Mouse (Mus musculus): Measurements from ENCODE around the gene Olfr311. TPM values are rescaled to one million over a fixed set of nuclear protein-coding genes. Genes with fewer than 3 reads are reported as not detected.
"Not testable (repeated sequence)": the region's sequence is repeated elsewhere in the genome, so short reads cannot be mapped to it uniquely, and the experiment has no call there.

Olfr311 gene
- polyA plus RNA-seq (2014; fragmentation: Nextera tagmentation; extraction: Ambion mirVana), result not detected in 2 replicates

DNA sequence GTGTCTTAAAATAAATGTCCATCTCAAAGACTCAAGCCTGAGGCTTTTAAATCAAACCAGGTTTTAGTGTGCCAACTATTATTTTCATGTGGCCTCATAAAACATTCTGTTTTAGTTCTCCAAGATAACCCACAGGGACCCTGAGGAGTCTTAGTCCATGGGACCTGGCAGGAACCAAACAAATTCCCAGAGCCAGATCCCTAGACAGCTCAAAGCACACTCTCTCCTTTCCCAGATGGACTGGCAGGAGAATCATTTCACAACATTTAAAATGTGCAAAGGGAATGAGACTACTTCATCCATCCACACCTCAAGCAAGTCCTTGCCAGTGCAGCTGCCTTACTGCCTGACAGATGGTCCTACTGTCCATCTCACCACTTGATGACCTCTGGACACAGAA, at the start of gene Olfr311:
Olfr311 (plus strand) TSS at position 301 of the 400 bp plus-strand sequence.
- not testable (repeated sequence) for H3K4me2 ChIP-seq (replicated peaks; ENCODE audit: low read depth, low read length); H3K9me3 ChIP-seq (ENCODE audit: control insufficient read depth, low read depth, low read length); H3K27me3 ChIP-seq (ENCODE audit: control insufficient read depth, insufficient read depth, low read length); H3K4me3 ChIP-seq (ENCODE audit: low read depth, low read length); H3K4me1 ChIP-seq (ENCODE audit: control insufficient read depth, insufficient read depth, low read length); H3K36me3 ChIP-seq (ENCODE audit: control insufficient read depth, insufficient read depth, low read length); H3K27ac ChIP-seq (ENCODE audit: low read length); H3K9ac ChIP-seq (replicated peaks; ENCODE audit: low read depth, low read length); ATAC-seq (ENCODE audit: insufficient number of reproducible peaks, insufficient read depth, low FRiP score, low read depth)

DNA sequence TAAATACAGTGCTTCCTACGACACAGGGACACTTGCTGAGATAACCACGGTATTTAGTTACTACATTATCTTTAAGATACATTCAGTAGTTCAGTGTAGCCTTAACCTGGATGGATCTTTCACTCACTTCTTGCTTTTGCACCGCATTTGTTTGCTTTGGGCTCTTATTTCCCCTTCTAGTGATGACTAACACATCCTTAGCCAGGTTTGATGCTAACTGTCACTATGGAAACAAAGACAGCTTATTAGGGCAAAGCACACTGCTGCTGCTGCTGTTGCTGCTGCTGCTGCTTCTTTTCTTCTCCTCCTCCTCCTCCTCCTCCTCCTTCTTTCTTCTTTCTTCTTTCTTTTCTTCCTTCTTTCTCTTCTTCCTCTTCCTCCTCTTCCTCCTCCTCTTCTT, 49.5 kb upstream of the Olfr311 start:
- Histone ChIP-seq H3K4me1 (ENCODE audit: control insufficient read depth, insufficient read depth, low read length) (no peaks in the 10 kb centered on the region), H3K4me2 (replicated peaks; ENCODE audit: low read depth, low read length) (no peak overlapping the region), H3K9ac (replicated peaks; ENCODE audit: low read depth, low read length) (no peak overlapping the region), H3K36me3 (ENCODE audit: control insufficient read depth, insufficient read depth, low read length) (no peaks in the 10 kb centered on the region), H3K9me3 (ENCODE audit: control insufficient read depth, low read depth, low read length) (no peaks in the 10 kb centered on the region), H3K4me3 (ENCODE audit: low read depth, low read length) (no peak overlapping the region), H3K27me3 (ENCODE audit: control insufficient read depth, insufficient read depth, low read length) (no peaks in the 10 kb centered on the region), H3K27ac (ENCODE audit: low read length) (no peak overlapping the region)
- ATAC-seq (ENCODE audit: insufficient number of reproducible peaks, insufficient read depth, low FRiP score, low read depth), result no peak
- WGBS, result 21% methylated on average over 3 of the region's 3 CpGs

DNA sequence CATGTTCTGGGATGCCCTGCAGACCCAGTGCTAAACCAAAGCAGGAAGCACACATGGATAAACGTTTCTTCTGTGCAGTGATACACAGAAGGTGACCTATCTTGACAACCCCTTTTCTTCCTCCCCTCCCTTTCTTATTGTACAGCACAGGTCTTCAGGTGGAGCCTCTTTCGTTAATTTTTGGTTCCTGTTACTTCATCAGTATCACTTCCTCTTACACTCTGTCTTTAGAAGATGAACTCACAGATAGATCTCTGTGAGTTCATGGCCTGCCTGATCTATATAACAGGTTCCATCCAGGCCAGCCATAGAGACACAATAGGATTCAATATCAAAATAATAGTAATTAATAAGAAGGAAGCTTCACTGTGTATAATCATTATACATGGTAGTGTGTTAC, 49.0 kb upstream of the Olfr311 start:
- Histone ChIP-seq H3K4me1 (ENCODE audit: control insufficient read depth, insufficient read depth, low read length) (no peaks in the 10 kb centered on the region), H3K4me3 (ENCODE audit: low read depth, low read length) (no peak overlapping the region), H3K4me2 (replicated peaks; ENCODE audit: low read depth, low read length) (no peak overlapping the region), H3K27ac (ENCODE audit: low read length) (no peak overlapping the region), H3K9ac (replicated peaks; ENCODE audit: low read depth, low read length) (no peak overlapping the region), H3K36me3 (ENCODE audit: control insufficient read depth, insufficient read depth, low read length) (no peaks in the 10 kb centered on the region), H3K9me3 (ENCODE audit: control insufficient read depth, low read depth, low read length) (no peaks in the 10 kb centered on the region), H3K27me3 (ENCODE audit: control insufficient read depth, insufficient read depth, low read length) (no peaks in the 10 kb centered on the region)
- ATAC-seq (ENCODE audit: insufficient number of reproducible peaks, insufficient read depth, low FRiP score, low read depth), result no peak
- WGBS, result 41% methylated on average over 2 of the region's 2 CpGs

DNA sequence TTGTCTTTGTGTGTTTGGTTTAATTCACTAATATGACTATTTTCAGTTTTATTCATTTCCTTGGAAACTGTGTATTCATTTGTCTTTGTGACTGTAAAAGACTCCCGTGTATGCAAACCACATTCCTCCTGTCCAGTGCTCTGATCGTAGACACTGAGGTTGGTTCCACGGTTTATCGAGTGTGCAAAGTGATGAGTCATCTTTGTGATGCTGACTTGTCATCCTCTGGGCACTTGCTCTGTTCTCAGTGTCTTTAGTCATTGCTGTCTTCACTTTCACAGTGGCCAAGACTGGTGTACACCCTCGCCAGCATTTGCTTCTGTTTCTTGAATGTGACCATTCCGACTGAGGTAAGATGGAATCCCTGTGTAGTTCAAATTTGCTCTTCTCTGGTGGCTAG, 48.4 kb upstream of the Olfr311 start:
- no peak overlapping the region for H3K9ac ChIP-seq (replicated peaks; ENCODE audit: low read depth, low read length)
- WGBS, result 71% methylated on average over 6 of the region's 6 CpGs
- no peaks in the 10 kb centered on the region for H3K27me3 ChIP-seq (ENCODE audit: control insufficient read depth, insufficient read depth, low read length)
- H3K36me3 ChIP-seq (ENCODE audit: control insufficient read depth, insufficient read depth, low read length), result no peaks in the 10 kb centered on the region
- H3K27ac ChIP-seq (ENCODE audit: low read length), result no peak overlapping the region
- no peaks in the 10 kb centered on the region for H3K4me1 ChIP-seq (ENCODE audit: control insufficient read depth, insufficient read depth, low read length)
- no peaks in the 10 kb centered on the region for H3K9me3 ChIP-seq (ENCODE audit: control insufficient read depth, low read depth, low read length)
- H3K4me2 ChIP-seq (replicated peaks; ENCODE audit: low read depth, low read length), result no peak overlapping the region
- no peak for ATAC-seq (ENCODE audit: insufficient number of reproducible peaks, insufficient read depth, low FRiP score, low read depth)
- no peak overlapping the region for H3K4me3 ChIP-seq (ENCODE audit: low read depth, low read length)

DNA sequence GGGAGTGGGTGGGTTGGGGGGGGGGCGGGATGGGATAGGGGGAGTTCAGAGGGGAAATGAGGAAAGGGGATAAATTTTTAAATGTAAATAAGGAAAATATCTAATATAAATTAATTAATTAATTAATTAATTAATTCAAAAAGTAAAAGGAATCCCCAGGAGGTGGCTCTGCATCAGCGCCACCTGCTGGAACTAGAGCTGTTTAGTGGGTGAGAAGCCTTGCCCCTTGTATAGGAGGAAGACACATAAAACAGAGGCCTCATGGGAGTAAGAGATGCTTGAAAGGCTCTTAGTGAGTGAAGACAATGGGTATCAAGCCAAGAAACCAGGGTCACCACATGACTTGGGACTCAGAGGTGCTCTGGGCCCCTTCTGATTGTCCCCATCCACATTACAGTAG, 43.2 kb upstream of the Olfr311 start:
- H3K9me3 ChIP-seq (ENCODE audit: control insufficient read depth, low read depth, low read length), result no peaks in the 10 kb centered on the region
- no peak overlapping the region for H3K9ac ChIP-seq (replicated peaks; ENCODE audit: low read depth, low read length)
- no peak overlapping the region for H3K4me3 ChIP-seq (ENCODE audit: low read depth, low read length)
- no peak for ATAC-seq (ENCODE audit: insufficient number of reproducible peaks, insufficient read depth, low FRiP score, low read depth)
- no peaks in the 10 kb centered on the region for H3K27me3 ChIP-seq (ENCODE audit: control insufficient read depth, insufficient read depth, low read length)
- no peak overlapping the region for H3K27ac ChIP-seq (ENCODE audit: low read length)
- no peaks in the 10 kb centered on the region for H3K4me1 ChIP-seq (ENCODE audit: control insufficient read depth, insufficient read depth, low read length)
- 92% methylated on average over 2 of the region's 2 CpGs for WGBS
- H3K4me2 ChIP-seq (replicated peaks; ENCODE audit: low read depth, low read length), result no peak overlapping the region
- H3K36me3 ChIP-seq (ENCODE audit: control insufficient read depth, insufficient read depth, low read length), result no peaks in the 10 kb centered on the region

DNA sequence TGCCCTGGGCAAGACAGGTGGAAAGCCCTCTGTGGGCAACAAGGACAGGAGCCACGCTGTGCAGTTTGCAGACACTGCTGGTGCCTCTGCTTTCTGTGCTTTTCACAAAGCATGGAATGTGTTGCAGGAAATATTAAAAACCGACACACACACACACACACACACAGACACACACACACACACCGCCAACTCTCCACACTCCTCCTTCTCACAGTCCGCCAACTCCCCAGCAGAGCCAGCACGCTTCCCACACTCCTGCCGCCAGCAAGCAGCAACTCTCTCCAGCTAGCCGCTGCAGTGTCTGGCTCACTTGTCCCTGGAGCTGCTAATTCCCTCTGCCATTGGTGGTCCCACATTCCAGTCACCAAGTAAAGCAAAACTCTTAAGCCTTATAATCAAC, 42.2 kb upstream of the Olfr311 start:
- H3K9me3 ChIP-seq (ENCODE audit: control insufficient read depth, low read depth, low read length), result no peaks in the 10 kb centered on the region
- H3K27me3 ChIP-seq (ENCODE audit: control insufficient read depth, insufficient read depth, low read length), result no peaks in the 10 kb centered on the region
- 80% methylated on average over 7 of the region's 7 CpGs for WGBS
- no peak overlapping the region for H3K27ac ChIP-seq (ENCODE audit: low read length)
- H3K9ac ChIP-seq (replicated peaks; ENCODE audit: low read depth, low read length), result no peak overlapping the region
- H3K4me3 ChIP-seq (ENCODE audit: low read depth, low read length), result no peak overlapping the region
- H3K4me2 ChIP-seq (replicated peaks; ENCODE audit: low read depth, low read length), result no peak overlapping the region
- H3K4me1 ChIP-seq (ENCODE audit: control insufficient read depth, insufficient read depth, low read length), result peaks cover 4% of the 10 kb centered on the region
- ATAC-seq (ENCODE audit: insufficient number of reproducible peaks, insufficient read depth, low FRiP score, low read depth), result no peak
- H3K36me3 ChIP-seq (ENCODE audit: control insufficient read depth, insufficient read depth, low read length), result no peaks in the 10 kb centered on the region

DNA sequence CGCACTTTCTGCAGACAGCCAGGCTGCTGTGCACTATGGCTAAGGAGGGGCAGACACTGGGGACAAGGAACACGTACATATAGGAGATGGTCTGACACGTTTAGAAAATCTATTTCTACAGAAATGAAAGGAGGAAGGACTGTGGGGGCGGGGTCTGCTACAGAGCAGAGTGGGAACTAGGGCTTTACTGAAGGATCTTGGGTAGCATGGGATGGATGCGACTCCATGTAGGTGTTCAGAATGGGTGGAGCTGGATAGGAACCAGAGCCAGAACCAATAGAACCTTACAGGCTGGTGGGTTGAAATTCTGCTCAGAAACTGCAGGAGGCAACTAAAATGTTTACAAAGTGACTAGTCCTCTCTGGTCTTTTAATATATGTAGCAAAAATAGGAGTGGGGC, 39.3 kb upstream of the Olfr311 start:
- peaks cover 12% of the 10 kb centered on the region for H3K4me1 ChIP-seq (ENCODE audit: control insufficient read depth, insufficient read depth, low read length)
- no peak for ATAC-seq (ENCODE audit: insufficient number of reproducible peaks, insufficient read depth, low FRiP score, low read depth)
- WGBS, result 73% methylated on average over 5 of the region's 5 CpGs
- no peaks in the 10 kb centered on the region for H3K27me3 ChIP-seq (ENCODE audit: control insufficient read depth, insufficient read depth, low read length)
- no peak overlapping the region for H3K27ac ChIP-seq (ENCODE audit: low read length)
- H3K4me3 ChIP-seq (ENCODE audit: low read depth, low read length), result no peak overlapping the region
- no peak overlapping the region for H3K4me2 ChIP-seq (replicated peaks; ENCODE audit: low read depth, low read length)
- no peak overlapping the region for H3K9ac ChIP-seq (replicated peaks; ENCODE audit: low read depth, low read length)
- no peaks in the 10 kb centered on the region for H3K9me3 ChIP-seq (ENCODE audit: control insufficient read depth, low read depth, low read length)
- no peaks in the 10 kb centered on the region for H3K36me3 ChIP-seq (ENCODE audit: control insufficient read depth, insufficient read depth, low read length)

DNA sequence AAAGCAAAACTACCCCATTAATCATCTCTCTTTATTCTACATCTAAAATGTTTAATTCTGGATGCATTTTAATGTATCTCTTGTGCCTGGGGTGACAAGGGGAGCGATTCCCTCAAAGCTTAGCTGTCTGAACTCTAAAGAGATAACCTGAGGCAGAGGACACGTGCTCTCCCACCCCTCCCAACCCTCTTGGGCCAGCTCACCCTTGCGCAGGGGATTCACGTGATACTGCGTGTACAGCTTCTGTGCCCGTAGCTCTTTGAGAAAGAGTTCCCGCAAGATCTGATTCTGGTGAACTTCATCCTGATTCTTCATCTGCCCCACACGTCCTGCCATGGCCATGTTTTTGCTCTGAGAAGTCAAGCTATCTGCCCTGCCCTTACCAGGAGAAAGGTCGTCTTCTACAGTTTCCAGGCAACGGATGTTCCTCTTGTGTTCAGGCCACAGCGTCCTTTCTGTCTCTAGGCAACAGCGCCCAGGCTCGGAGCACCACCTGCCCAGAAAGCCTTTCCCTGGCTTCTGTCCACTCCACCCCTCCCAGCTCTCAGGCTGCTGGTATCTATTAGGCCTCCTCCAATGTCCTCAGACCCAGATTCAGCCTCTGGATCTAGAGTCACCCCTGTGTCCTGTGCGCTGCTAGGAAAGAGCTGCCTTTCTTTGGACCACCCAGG, 37.4 kb upstream of the Olfr311 start, which contains the start of gene Fam183b:
Fam183b (minus strand) TSS at position 403 of the 671 bp plus-strand sequence.
- Histone ChIP-seq H3K9me3 (ENCODE audit: control insufficient read depth, low read depth, low read length) (no peaks in the 10 kb centered on the region), H3K4me1 (ENCODE audit: control insufficient read depth, insufficient read depth, low read length) (peaks cover 12% of the 10 kb centered on the region), H3K27ac (ENCODE audit: low read length) (no peak within 1 kb of the TSS), H3K4me3 (ENCODE audit: low read depth, low read length) (no peak within 1 kb of the TSS), H3K9ac (replicated peaks; ENCODE audit: low read depth, low read length) (no peak within 1 kb of the TSS), H3K27me3 (ENCODE audit: control insufficient read depth, insufficient read depth, low read length) (no peaks in the 10 kb centered on the region), H3K36me3 (ENCODE audit: control insufficient read depth, insufficient read depth, low read length) (no peaks in the 10 kb centered on the region), H3K4me2 (replicated peaks; ENCODE audit: low read depth, low read length) (peak within 1 kb of the TSS; percentile 27)
- WGBS, result 15% methylated on average over 14 of the region's 14 CpGs
- peak; percentile 70 for ATAC-seq (ENCODE audit: insufficient number of reproducible peaks, insufficient read depth, low FRiP score, low read depth)

DNA sequence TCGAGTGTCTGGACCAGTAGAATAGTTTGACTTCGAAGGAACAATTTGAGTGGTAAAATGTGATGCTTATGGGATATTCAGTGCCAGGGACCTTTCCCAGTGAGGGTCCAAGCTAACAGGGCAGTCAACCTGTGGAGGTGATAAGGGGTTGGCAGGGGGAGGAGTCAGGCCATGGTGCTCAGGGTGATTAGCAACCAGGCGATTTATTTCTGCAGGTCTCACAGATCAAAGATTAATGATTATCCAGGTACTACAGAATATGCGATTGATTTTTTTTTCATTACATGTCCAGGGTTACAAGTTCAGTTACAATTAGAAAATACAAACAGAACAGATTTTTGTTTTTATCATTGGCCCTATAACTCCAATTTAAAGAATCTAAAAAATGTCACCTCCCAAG, 35.2 kb upstream of the Olfr311 start:
- 39% methylated on average over 4 of the region's 4 CpGs for WGBS
- Histone ChIP-seq H3K4me1 (ENCODE audit: control insufficient read depth, insufficient read depth, low read length) (peaks cover 12% of the 10 kb centered on the region), H3K4me2 (replicated peaks; ENCODE audit: low read depth, low read length) (no peak overlapping the region), H3K36me3 (ENCODE audit: control insufficient read depth, insufficient read depth, low read length) (no peaks in the 10 kb centered on the region), H3K27ac (ENCODE audit: low read length) (no peak overlapping the region), H3K9ac (replicated peaks; ENCODE audit: low read depth, low read length) (no peak overlapping the region), H3K4me3 (ENCODE audit: low read depth, low read length) (no peak overlapping the region), H3K27me3 (ENCODE audit: control insufficient read depth, insufficient read depth, low read length) (no peaks in the 10 kb centered on the region), H3K9me3 (ENCODE audit: control insufficient read depth, low read depth, low read length) (no peaks in the 10 kb centered on the region)
- no peak; the same call in 1 of the 2 replicates for ATAC-seq (ENCODE audit: insufficient number of reproducible peaks, insufficient read depth, low FRiP score, low read depth)
